Mouse (Mus musculus) granulocyte monocyte progenitor cell, adult 5-6 weeks (primary cell): ENCODE measurements around the gene Rtn1. TPM values are rescaled to one million over a fixed set of nuclear protein-coding genes. Genes with fewer than 3 reads are reported as not detected.

Experiments used
- ATAC-seq: replicated peaks from 2 replicates; pipeline ENCODE4 v1.8.0; 2016; ENCODE audit warnings: mild to moderate bottlenecking, moderate TSS enrichment, inconsistent platforms; ENCODE audit not compliant: poor library complexity, severe bottlenecking
- total RNA-seq, 2 experiments: library from RNA; stranded (forward) in 1 of 2; stranded (reverse) in 1 of 2; fragments of 200-712, 200-1000 nt in 1 of 2; fragments of >200 nt in 1 of 2; fragmentation: Nextera tagmentation in 1 of 2; gene quantifications; 2 replicates each; pipeline ENCODE4 v1.2.3; 2014 to 2017

The Rtn1 gene
- total RNA-seq, 2 experiments from 2014 or later, result not detected

- no peak for ATAC-seq
These were observed 173.9 kb downstream of the Rtn1 start for GRCm38 (mm10) chr12:72234966-72235365.

DNA sequence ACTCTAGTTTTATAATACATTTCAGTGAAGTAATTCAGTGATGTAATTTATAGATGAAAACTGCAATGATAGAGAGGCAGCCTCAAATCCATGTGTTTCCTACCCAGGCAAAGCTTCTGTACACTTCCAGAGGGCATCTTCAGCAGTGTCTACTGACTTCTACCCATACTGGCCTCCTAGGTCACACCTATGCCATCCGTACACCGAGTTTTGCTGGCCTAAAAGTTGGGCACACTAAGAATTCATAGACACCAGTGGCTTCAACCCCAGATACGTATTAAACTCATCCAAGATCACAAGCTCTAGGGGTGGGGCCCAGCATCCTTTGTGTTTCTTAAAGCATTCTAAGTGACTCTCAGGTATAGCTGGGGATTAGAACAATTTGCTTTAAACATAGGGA, 174.7 kb downstream of the Rtn1 start:
- no peak for ATAC-seq

DNA sequence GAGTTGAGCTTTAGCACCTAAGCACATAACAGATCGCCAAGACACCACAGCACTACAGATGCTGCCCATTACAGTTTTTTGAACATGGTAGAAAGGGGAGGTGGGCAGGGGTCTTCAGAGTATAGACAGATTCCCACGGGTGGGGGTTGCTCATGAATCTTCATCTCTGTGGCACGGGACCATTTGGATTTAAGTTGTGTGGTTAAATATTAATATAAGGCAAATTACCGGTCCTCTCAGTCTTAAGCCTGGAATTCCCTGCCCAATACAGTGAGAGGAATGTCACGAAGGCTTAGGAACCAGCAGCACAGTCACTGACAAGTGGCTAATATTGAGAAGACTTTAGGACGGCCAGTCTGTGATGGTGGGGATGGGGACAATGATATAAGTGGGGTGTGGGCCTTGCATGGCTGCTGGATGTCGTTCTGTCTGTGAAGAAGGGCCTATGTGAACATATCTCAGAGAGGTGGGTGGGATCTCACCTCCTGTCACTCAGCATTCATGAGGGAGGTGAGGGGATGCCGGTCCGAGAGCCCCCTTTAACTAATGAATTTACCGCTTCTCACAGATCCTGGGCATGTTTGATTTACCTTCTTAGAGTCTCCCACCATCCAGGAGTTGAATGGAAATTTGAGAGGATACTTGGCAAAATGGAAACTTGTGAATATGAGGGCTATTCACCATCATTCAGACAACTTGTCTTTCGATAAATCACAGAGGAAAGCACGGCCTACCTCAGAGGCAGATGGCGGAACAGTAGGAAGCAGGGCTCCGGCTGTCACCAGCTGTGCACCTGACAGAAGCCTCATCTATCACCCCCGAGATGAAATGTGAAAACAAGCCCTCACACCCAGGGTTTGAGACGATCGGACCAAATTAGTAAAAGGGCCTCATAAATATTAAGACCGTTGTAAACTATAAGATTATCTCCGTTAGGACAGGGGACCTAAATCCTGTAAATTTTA, 175.7 kb downstream of the Rtn1 start:
- ATAC-seq, result no peak

GRCm38 (mm10) chr12:72232176-72232575, 176.7 kb downstream of the Rtn1 start:
- ATAC-seq, result no peak

DNA sequence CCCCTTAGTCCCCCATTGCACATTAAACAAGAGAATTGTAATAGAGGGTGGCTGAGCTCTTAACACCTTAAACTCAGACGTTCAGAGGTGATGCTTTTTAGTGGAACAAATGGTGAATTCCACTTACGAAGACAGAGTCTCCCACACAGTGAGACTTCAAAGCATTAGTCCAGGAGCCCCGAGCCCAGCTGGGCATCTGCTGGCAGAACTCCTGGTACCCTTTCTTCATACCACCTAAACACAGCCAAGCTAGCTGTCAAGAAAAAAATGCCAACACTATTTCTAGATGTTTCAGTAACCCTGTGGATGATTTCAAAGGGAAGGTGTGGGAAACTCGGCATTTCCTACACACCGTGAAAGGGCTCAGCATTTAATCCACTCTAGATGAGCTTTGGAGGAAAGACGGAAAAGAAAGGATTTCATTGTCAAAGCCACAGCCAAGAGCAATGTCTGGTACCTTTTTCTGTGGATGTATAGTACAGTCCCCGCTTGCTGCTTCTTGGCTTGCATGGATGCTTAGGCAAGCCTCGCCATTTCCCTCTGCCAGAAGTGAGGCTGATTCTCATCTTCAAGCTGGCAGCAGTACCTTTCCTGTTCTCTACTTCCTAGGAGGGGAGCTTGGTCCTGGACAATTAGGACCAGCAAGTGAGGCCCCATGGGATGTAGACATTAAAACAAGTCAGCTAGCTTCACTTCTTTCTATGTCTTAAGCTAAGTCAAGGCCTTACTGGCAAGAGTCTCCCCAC, 179.2 kb downstream of the Rtn1 start:
- no peak for ATAC-seq

- no peak for ATAC-seq
These were observed 181.1 kb downstream of the Rtn1 start for GRCm38 (mm10) chr12:72227731-72228130.

GRCm38 (mm10) chr12:72225371-72225770, 183.5 kb downstream of the Rtn1 start:
- no peak for ATAC-seq

GRCm38 (mm10) chr12:72223557-72224102, 185.2 kb downstream of the Rtn1 start:
- no peak for ATAC-seq

- ATAC-seq, result no peak
These were observed 195.3 kb downstream of the Rtn1 start for GRCm38 (mm10) chr12:72213554-72213953.

DNA sequence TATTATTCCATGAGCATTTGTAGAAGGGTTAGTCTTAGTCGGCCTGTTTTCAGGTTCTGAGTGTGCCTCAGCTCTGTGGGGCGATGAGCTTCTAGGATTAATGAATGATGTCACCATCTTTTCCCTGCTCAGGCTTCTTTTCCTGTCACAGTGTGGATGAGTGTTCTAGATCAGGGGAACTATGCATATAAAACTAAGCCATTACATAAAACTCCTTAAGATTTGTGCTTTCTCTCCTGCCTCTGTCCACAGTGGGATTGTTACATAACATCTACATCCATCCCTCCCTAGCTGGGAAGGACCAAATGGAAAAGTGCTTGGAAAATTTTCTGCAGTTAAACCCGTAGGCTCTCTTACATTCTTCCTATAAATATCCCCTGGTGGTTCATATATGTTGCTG, 208.0 kb downstream of the Rtn1 start:
- no peak for ATAC-seq

- no peak for ATAC-seq
These were observed 210.8 kb downstream of the Rtn1 start for GRCm38 (mm10) chr12:72197925-72198486.

- ATAC-seq, result no peak
These were observed 211.4 kb downstream of the Rtn1 start for GRCm38 (mm10) chr12:72197434-72197833.

GRCm38 (mm10) chr12:72184929-72185328, 223.9 kb downstream of the Rtn1 start, which contains the start of gene Ccdc175:
Ccdc175 (minus strand) TSS chr12:72185029.
- ATAC-seq, result no peak

GRCm38 (mm10) chr12:72179561-72179960, 229.3 kb downstream of the Rtn1 start:
- no peak for ATAC-seq

- ATAC-seq, result no peak
These were observed 230.5 kb downstream of the Rtn1 start for GRCm38 (mm10) chr12:72178322-72178721.

Other genes starting within 250 kb of the Rtn1 start
- gene Ccdc175, start 224.0 kb downstream of the Rtn1 start, total RNA-seq (2014; fragmentation: Nextera tagmentation), result not detected in 2 replicates
- gene Ccdc175, start 224.0 kb downstream of the Rtn1 start, total RNA-seq (2017), result not detected in 2 replicates
- 0.36 TPM in 1 of 2 replicates, not detected in the other for gene Lrrc9, start 32.8 kb upstream of the Rtn1 start, total RNA-seq (2014; fragmentation: Nextera tagmentation)
- 0.41 and 0.52 TPM in 2 replicates for gene Lrrc9, start 32.8 kb upstream of the Rtn1 start, total RNA-seq (2017)
- 2.1 and 3.5 TPM in 2 replicates for gene Pcnx4, start 127.3 kb upstream of the Rtn1 start, total RNA-seq (2014; fragmentation: Nextera tagmentation)
- gene Pcnx4, start 127.3 kb upstream of the Rtn1 start, total RNA-seq (2017), result 1.1 and 1.2 TPM in 2 replicates
- not detected in 2 replicates for gene Gm4756, start 240.6 kb upstream of the Rtn1 start, total RNA-seq (2014; fragmentation: Nextera tagmentation)
- not detected in 2 replicates for gene Gm4756, start 240.6 kb upstream of the Rtn1 start, total RNA-seq (2017)